In genomic region chr17:28553040-28553793, GRCm38 (mm10) we compare ENCODE assay signal across 9 mouse cellular contexts. TPM values are rescaled to one million over a fixed set of nuclear protein-coding genes. Genes with fewer than 3 reads are reported as not detected.
A peak's percentile ranks its signal among the peaks of the same experiment; 100 is the strongest.
DNase-seq lines count a peak whose midpoint lies in the region; ATAC-seq lines count a peak whose summit lies in the region.
"Had no signal": no experiment of that assay in that cellular context is flagged by ENCODE, and none has a peak within 500 bp of the region (broad histone marks: within the 10 kb centered on the region; RNA-seq: fewer than 3 reads in every experiment).

No protein-coding gene starts in this region.

- H3K4me3 ChIP-seq in hindbrain, embryonic 11.5 days (ENCODE audit: low read depth, low read length): no peak overlapping the region
- H3K4me3 ChIP-seq in hindbrain, embryonic 12.5 days: no peak overlapping the region
- no peak overlapping the region for H3K4me3 ChIP-seq in embryonic facial prominence, embryonic 14.5 days (ENCODE audit: low read depth, low read length)
- H3K4me3 ChIP-seq in hindbrain, embryonic 15.5 days: no peak overlapping the region
- no peak overlapping the region for H3K4me3 ChIP-seq in neural tube, embryonic 11.5 days (ENCODE audit: low read depth, low read length)
- H3K4me3 ChIP-seq: embryonic facial prominence, embryonic 15.5 days had no signal

- ATAC-seq in hindbrain, embryonic 11.5 days (ENCODE audit: low FRiP score): no peak
- no peak for ATAC-seq in hindbrain, embryonic 12.5 days (ENCODE audit: low FRiP score)
- peak; percentile 54; the same call in 1 of the 2 replicates for ATAC-seq in embryonic facial prominence, embryonic 14.5 days (ENCODE audit: low read depth)
- ATAC-seq in hindbrain, embryonic 15.5 days (ENCODE audit: low FRiP score, low read depth): no peak
- no peak for ATAC-seq in neural tube, embryonic 11.5 days (ENCODE audit: insufficient read depth, low FRiP score, low TSS enrichment)

- intact Hi-C loops in left cerebral cortex, postnatal 36 days (cut with DNase I): no loop called here

- H3K4me1 ChIP-seq in hindbrain, embryonic 11.5 days (replicated peaks; ENCODE audit: control insufficient read depth, insufficient read depth, low read length): no peaks in the 10 kb centered on the region; the same call in 1 of the 2 replicates
- H3K4me1 ChIP-seq in hindbrain, embryonic 12.5 days: peaks cover 15% of the 10 kb centered on the region
- peaks cover 14% of the 10 kb centered on the region; the same call in 1 of the 2 replicates for H3K4me1 ChIP-seq in embryonic facial prominence, embryonic 14.5 days (ENCODE audit: control insufficient read depth, insufficient read depth, low read length)
- H3K4me1 ChIP-seq in hindbrain, embryonic 15.5 days (replicated peaks): 0 out of 2 replicates have a peak, but pooled peaks cover 3% of the 10 kb centered on the region
- no peaks in the 10 kb centered on the region for H3K4me1 ChIP-seq in neural tube, embryonic 11.5 days (ENCODE audit: control insufficient read depth, insufficient read depth, low read length)

- H3K9me3 ChIP-seq in hindbrain, embryonic 11.5 days (ENCODE audit: control insufficient read depth, low read length): no peaks in the 10 kb centered on the region
- H3K9me3 ChIP-seq in hindbrain, embryonic 12.5 days (replicated peaks): no peaks in the 10 kb centered on the region
- no peaks in the 10 kb centered on the region for H3K9me3 ChIP-seq in embryonic facial prominence, embryonic 14.5 days (ENCODE audit: control insufficient read depth, low read length)
- no peaks in the 10 kb centered on the region for H3K9me3 ChIP-seq in hindbrain, embryonic 15.5 days
- no peaks in the 10 kb centered on the region for H3K9me3 ChIP-seq in neural tube, embryonic 11.5 days (ENCODE audit: control insufficient read depth, low read length)
- H3K9me3 ChIP-seq: embryonic facial prominence, embryonic 15.5 days had no signal

- no peak overlapping the region for H3K4me2 ChIP-seq in hindbrain, embryonic 11.5 days (replicated peaks; ENCODE audit: low read depth, low read length)
- no peak overlapping the region for H3K4me2 ChIP-seq in hindbrain, embryonic 12.5 days (replicated peaks)
- H3K4me2 ChIP-seq in embryonic facial prominence, embryonic 14.5 days (ENCODE audit: low read depth, low read length): no peak overlapping the region
- H3K4me2 ChIP-seq in hindbrain, embryonic 15.5 days: 0 out of 2 replicates have a peak overlapping the region, but pooled peaks have one; percentile 3
- no peak overlapping the region for H3K4me2 ChIP-seq in neural tube, embryonic 11.5 days (ENCODE audit: low read depth)
- H3K4me2 ChIP-seq: embryonic facial prominence, embryonic 15.5 days had no signal

- 5% methylated on average over 14 of the region's 14 CpGs for WGBS in hindbrain, embryonic 11.5 days
- WGBS in hindbrain, embryonic 12.5 days: 5% methylated on average over 14 of the region's 14 CpGs
- 2% methylated on average over 14 of the region's 14 CpGs for WGBS in embryonic facial prominence, embryonic 14.5 days
- WGBS in hindbrain, embryonic 15.5 days: 5% methylated on average over 14 of the region's 14 CpGs
- 5% methylated on average over 14 of the region's 14 CpGs for WGBS in neural tube, embryonic 11.5 days

- H3K9ac ChIP-seq in hindbrain, embryonic 11.5 days (ENCODE audit: low read depth, low read length): no peak overlapping the region
- no peak overlapping the region for H3K9ac ChIP-seq in hindbrain, embryonic 12.5 days
- H3K9ac ChIP-seq in embryonic facial prominence, embryonic 14.5 days (ENCODE audit: low read depth, low read length): no peak overlapping the region
- H3K9ac ChIP-seq in hindbrain, embryonic 15.5 days: no peak overlapping the region
- no peak overlapping the region for H3K9ac ChIP-seq in neural tube, embryonic 11.5 days (ENCODE audit: low read length)
- H3K9ac ChIP-seq: embryonic facial prominence, embryonic 15.5 days had no signal

- no peaks in the 10 kb centered on the region for H3K27me3 ChIP-seq in hindbrain, embryonic 11.5 days (ENCODE audit: control insufficient read depth, insufficient read depth, low read length)
- no peaks in the 10 kb centered on the region for H3K27me3 ChIP-seq in hindbrain, embryonic 12.5 days
- no peaks in the 10 kb centered on the region for H3K27me3 ChIP-seq in embryonic facial prominence, embryonic 14.5 days (replicated peaks; ENCODE audit: control insufficient read depth, insufficient read depth, low read length)
- H3K27me3 ChIP-seq in hindbrain, embryonic 15.5 days: no peaks in the 10 kb centered on the region
- no peaks in the 10 kb centered on the region for H3K27me3 ChIP-seq in neural tube, embryonic 11.5 days (ENCODE audit: control insufficient read depth, insufficient read depth, low read length)
- H3K27me3 ChIP-seq: embryonic facial prominence, embryonic 15.5 days had no signal

- peak; percentile 78 for DNase-seq in hindbrain, embryonic 11.5 days (ENCODE audit: low spot score)
- DNase-seq in adrenal gland, postnatal 25 days: peak; percentile 64
- peak; percentile 90 for DNase-seq in embryonic facial prominence, embryonic 14.5 days (ENCODE audit: low spot score)
- peak; percentile 54 for DNase-seq in left cerebral cortex, postnatal 36 days (ENCODE audit: low spot score in 2 of 2)
- peak; percentile 72 for DNase-seq in neural tube, embryonic 11.5 days (ENCODE audit: low spot score)
- DNase-seq in thymus, adult 18-20 months: peak; percentile 42 to 56

- H3K27ac ChIP-seq in hindbrain, embryonic 11.5 days (ENCODE audit: low read depth, low read length): no peak overlapping the region
- no peak overlapping the region for H3K27ac ChIP-seq in hindbrain, embryonic 12.5 days
- no peak overlapping the region for H3K27ac ChIP-seq in embryonic facial prominence, embryonic 14.5 days (replicated peaks; ENCODE audit: low read depth, low read length)
- no peak overlapping the region for H3K27ac ChIP-seq in hindbrain, embryonic 15.5 days (replicated peaks)
- no peak overlapping the region for H3K27ac ChIP-seq in neural tube, embryonic 11.5 days (ENCODE audit: low read depth, low read length)
- H3K27ac ChIP-seq: embryonic facial prominence, embryonic 15.5 days had no signal

- H3K36me3 ChIP-seq in hindbrain, embryonic 11.5 days (ENCODE audit: control insufficient read depth, insufficient read depth, low read length): no peaks in the 10 kb centered on the region
- H3K36me3 ChIP-seq in hindbrain, embryonic 12.5 days: no peaks in the 10 kb centered on the region
- H3K36me3 ChIP-seq in embryonic facial prominence, embryonic 14.5 days (ENCODE audit: control insufficient read depth, insufficient read depth, low read length): no peaks in the 10 kb centered on the region
- H3K36me3 ChIP-seq in hindbrain, embryonic 15.5 days: no peaks in the 10 kb centered on the region
- H3K36me3 ChIP-seq in neural tube, embryonic 11.5 days (ENCODE audit: control insufficient read depth, insufficient read depth, low read length): no peaks in the 10 kb centered on the region
- H3K36me3 ChIP-seq: embryonic facial prominence, embryonic 15.5 days had no signal

RNA-seq across cellular contexts. Expression of gene Clpsl2, which starts 4.0 kb away (rescaled TPM):
- polyA plus RNA-seq in hindbrain, embryonic 11.5 days (2014; fragmentation: Nextera tagmentation; extraction: Ambion mirVana): not detected in 2 replicates
- not detected in 2 replicates for polyA plus RNA-seq in hindbrain, embryonic 12.5 days (2016; fragmentation: Nextera tagmentation; extraction: Ambion mirVana)
- total RNA-seq in adrenal gland, postnatal 25 days (2021): not detected in 2 replicates
- polyA plus RNA-seq in embryonic facial prominence, embryonic 14.5 days (2014; fragmentation: Nextera tagmentation; extraction: Ambion mirVana): not detected in 2 replicates
- polyA plus RNA-seq in hindbrain, embryonic 15.5 days (2015; fragmentation: Nextera tagmentation; extraction: Ambion mirVana): not detected in 2 replicates
- not detected for total RNA-seq in left cerebral cortex, postnatal 36 days (2021)
- polyA plus RNA-seq in neural tube, embryonic 11.5 days (2014; fragmentation: Nextera tagmentation; extraction: Ambion mirVana): not detected in 2 replicates
- polyA plus RNA-seq: embryonic facial prominence, embryonic 15.5 days had no signal

RNA-seq across cellular contexts. Expression of gene Clps, which starts 7.3 kb away (rescaled TPM):
- not detected in 2 replicates for polyA plus RNA-seq in hindbrain, embryonic 11.5 days (2014; fragmentation: Nextera tagmentation; extraction: Ambion mirVana)
- not detected in 2 replicates for polyA plus RNA-seq in hindbrain, embryonic 12.5 days (2016; fragmentation: Nextera tagmentation; extraction: Ambion mirVana)
- total RNA-seq in adrenal gland, postnatal 25 days (2021): not detected in 2 replicates
- not detected in 2 replicates for polyA plus RNA-seq in embryonic facial prominence, embryonic 14.5 days (2014; fragmentation: Nextera tagmentation; extraction: Ambion mirVana)
- polyA plus RNA-seq in hindbrain, embryonic 15.5 days (2015; fragmentation: Nextera tagmentation; extraction: Ambion mirVana): 0.44 and 0.47 TPM in 2 replicates
- not detected for total RNA-seq in left cerebral cortex, postnatal 36 days (2021)
- polyA plus RNA-seq in neural tube, embryonic 11.5 days (2014; fragmentation: Nextera tagmentation; extraction: Ambion mirVana): not detected in 2 replicates
- polyA plus RNA-seq: embryonic facial prominence, embryonic 15.5 days had no signal

RNA-seq across cellular contexts. Expression of gene Lhfpl5, which starts 22.2 kb away (rescaled TPM):
- polyA plus RNA-seq in hindbrain, embryonic 11.5 days (2014; fragmentation: Nextera tagmentation; extraction: Ambion mirVana): 2.0 and 2.2 TPM in 2 replicates
- 2.0 and 3.4 TPM in 2 replicates for polyA plus RNA-seq in hindbrain, embryonic 12.5 days (2016; fragmentation: Nextera tagmentation; extraction: Ambion mirVana)
- 1.9 and 2.2 TPM in 2 replicates for total RNA-seq in adrenal gland, postnatal 25 days (2021)
- polyA plus RNA-seq in embryonic facial prominence, embryonic 14.5 days (2014; fragmentation: Nextera tagmentation; extraction: Ambion mirVana): 0.31 and 0.70 TPM in 2 replicates
- polyA plus RNA-seq in hindbrain, embryonic 15.5 days (2015; fragmentation: Nextera tagmentation; extraction: Ambion mirVana): 16.4 and 16.5 TPM in 2 replicates
- 1 to 10 TPM; 3.1 to 3.2 TPM for total RNA-seq in left cerebral cortex, postnatal 36 days (2021)
- polyA plus RNA-seq in neural tube, embryonic 11.5 days (2014; fragmentation: Nextera tagmentation; extraction: Ambion mirVana): 1.8 and 2.4 TPM in 2 replicates

RNA-seq across cellular contexts. Expression of gene Armc12, which starts 22.6 kb away (rescaled TPM):
- not detected in 2 replicates for polyA plus RNA-seq in hindbrain, embryonic 11.5 days (2014; fragmentation: Nextera tagmentation; extraction: Ambion mirVana)
- not detected in 2 replicates for polyA plus RNA-seq in hindbrain, embryonic 12.5 days (2016; fragmentation: Nextera tagmentation; extraction: Ambion mirVana)
- not detected in 2 replicates for total RNA-seq in adrenal gland, postnatal 25 days (2021)
- polyA plus RNA-seq in embryonic facial prominence, embryonic 14.5 days (2014; fragmentation: Nextera tagmentation; extraction: Ambion mirVana): not detected in 2 replicates
- not detected in 2 replicates for polyA plus RNA-seq in hindbrain, embryonic 15.5 days (2015; fragmentation: Nextera tagmentation; extraction: Ambion mirVana)
- total RNA-seq in left cerebral cortex, postnatal 36 days (2021): not detected
- polyA plus RNA-seq in neural tube, embryonic 11.5 days (2014; fragmentation: Nextera tagmentation; extraction: Ambion mirVana): not detected in 2 replicates
- polyA plus RNA-seq: embryonic facial prominence, embryonic 15.5 days had no signal

RNA-seq across cellular contexts. Expression of gene Fkbp5, which starts 35.9 kb away (rescaled TPM):
- polyA plus RNA-seq in hindbrain, embryonic 11.5 days (2014; fragmentation: Nextera tagmentation; extraction: Ambion mirVana): 11.9 and 12.1 TPM in 2 replicates
- 28.3 and 32.6 TPM in 2 replicates for polyA plus RNA-seq in hindbrain, embryonic 12.5 days (2016; fragmentation: Nextera tagmentation; extraction: Ambion mirVana)
- 55.9 and 60.1 TPM in 2 replicates for total RNA-seq in adrenal gland, postnatal 25 days (2021)
- 8.4 and 11.7 TPM in 2 replicates for polyA plus RNA-seq in embryonic facial prominence, embryonic 14.5 days (2014; fragmentation: Nextera tagmentation; extraction: Ambion mirVana)
- 31.5 and 32.5 TPM in 2 replicates for polyA plus RNA-seq in hindbrain, embryonic 15.5 days (2015; fragmentation: Nextera tagmentation; extraction: Ambion mirVana)
- 10 to 100 TPM; 40.4 to 69.3 TPM for total RNA-seq in left cerebral cortex, postnatal 36 days (2021)
- polyA plus RNA-seq in neural tube, embryonic 11.5 days (2014; fragmentation: Nextera tagmentation; extraction: Ambion mirVana): 9.7 and 11.2 TPM in 2 replicates
